18 mouse cellular contexts compared by ENCODE assay signal in genomic region chr10:45122476-45122875, GRCm38 (mm10). TPM values are rescaled to one million over a fixed set of nuclear protein-coding genes. Genes with fewer than 3 reads are reported as not detected.
DNase-seq lines count a peak whose midpoint lies in the region; ATAC-seq and TF ChIP-seq lines count a peak whose summit lies in the region.
"Had no signal": no experiment of that assay in that cellular context is flagged by ENCODE, and none has a peak within 500 bp of the region (broad histone marks: within the 10 kb centered on the region; RNA-seq: fewer than 3 reads in every experiment).

No protein-coding gene starts in this region.

- peak; percentile 66 for ATAC-seq in heart, postnatal 0 days (ENCODE audit: insufficient read depth, low read depth)
- ATAC-seq: forebrain, embryonic 13.5 days had no signal

- TF ChIP-seq EP300 in heart, postnatal 0 days (IDR thresholded peaks at IDR 0.05; ENCODE audit: low read depth): 0 out of 2 replicates have a peak, but pooled peaks have one; percentile 13

- no peak overlapping the region for H3K4me3 ChIP-seq in gastrocnemius, adult 2 months
- H3K4me3 ChIP-seq in heart, embryonic 10.5 days: no peak overlapping the region
- H3K4me3 ChIP-seq in heart, postnatal 0 days (ENCODE audit: low read depth, low read length): no peak overlapping the region
- H3K4me3 ChIP-seq: embryonic facial prominence, embryonic 10.5 days; forebrain, embryonic 13.5 days; limb, embryonic 13.5 days; liver, embryonic 15.5 days had no signal

- H3K9me3 ChIP-seq in heart, embryonic 10.5 days: no peaks in the 10 kb centered on the region
- H3K9me3 ChIP-seq in heart, postnatal 0 days (replicated peaks; ENCODE audit: control insufficient read depth, low read length): no peaks in the 10 kb centered on the region
- H3K9me3 ChIP-seq: embryonic facial prominence, embryonic 10.5 days; forebrain, embryonic 13.5 days; limb, embryonic 13.5 days; liver, embryonic 15.5 days had no signal

- no peak overlapping the region for H3K4me2 ChIP-seq in heart, postnatal 0 days (ENCODE audit: low read depth, low read length)
- H3K4me2 ChIP-seq: forebrain, embryonic 13.5 days; limb, embryonic 13.5 days; liver, embryonic 15.5 days; midbrain, embryonic 11.5 days had no signal

- peaks cover 14% of the 10 kb centered on the region; the same call in 1 of the 2 replicates for H3K4me1 ChIP-seq in heart, embryonic 10.5 days
- peaks cover 17% of the 10 kb centered on the region for H3K4me1 ChIP-seq in heart, postnatal 0 days (ENCODE audit: control insufficient read depth, insufficient read depth)
- H3K4me1 ChIP-seq: embryonic facial prominence, embryonic 10.5 days; forebrain, embryonic 13.5 days; limb, embryonic 13.5 days; liver, embryonic 15.5 days had no signal

- TF ChIP-seq CTCF in gastrocnemius, adult 2 months (IDR thresholded peaks at IDR 0.05): no peak
- TF ChIP-seq CTCF in heart, postnatal 0 days (IDR thresholded peaks at IDR 0.05; ENCODE audit: low read depth): no peak

- peaks cover 80% of the 10 kb centered on the region for H3K36me3 ChIP-seq in heart, embryonic 10.5 days
- peaks cover 46% of the 10 kb centered on the region for H3K36me3 ChIP-seq in heart, postnatal 0 days (replicated peaks; ENCODE audit: control insufficient read depth, insufficient read depth, low read length)

- no peak for DNase-seq in gastrocnemius, adult 2 months
- DNase-seq in gastrocnemius, postnatal 10 days: no peak
- peak; percentile 17 for DNase-seq in ovary, postnatal 36 days (ENCODE audit: low spot score)
- no peak for DNase-seq in ovary, postnatal 14 days (ENCODE audit: low spot score)
- DNase-seq in heart, embryonic 10.5 days (ENCODE audit: low spot score): no peak
- peak; percentile 58 for DNase-seq in heart, postnatal 0 days (ENCODE audit: low spot score)
- no peak for DNase-seq in embryo, embryonic 10 days (ENCODE audit: low spot score)
- no peak for DNase-seq in kidney, adult 11 months
- DNase-seq: cerebellum, adult 11-12 months; cerebellum, postnatal 36 days; kidney, adult 9 months; spleen, adult 18-20 months; thymus, postnatal 14 days had no signal

- peak overlapping the region; percentile 72 for H3K27ac ChIP-seq in gastrocnemius, adult 2 months
- H3K27ac ChIP-seq in heart, embryonic 10.5 days: peak overlapping the region; percentile 86
- H3K27ac ChIP-seq in heart, postnatal 0 days (ENCODE audit: low read depth): peak overlapping the region; percentile 92
- H3K27ac ChIP-seq: embryonic facial prominence, embryonic 10.5 days; forebrain, embryonic 13.5 days; limb, embryonic 13.5 days; liver, embryonic 15.5 days had no signal

- no peaks in the 10 kb centered on the region for H3K27me3 ChIP-seq in heart, embryonic 10.5 days (ENCODE audit: insufficient read depth, poor library complexity, severe bottlenecking)
- H3K27me3 ChIP-seq in heart, postnatal 0 days (ENCODE audit: control insufficient read depth, insufficient read depth, low read length): no peaks in the 10 kb centered on the region
- H3K27me3 ChIP-seq: forebrain, embryonic 13.5 days; limb, embryonic 13.5 days; liver, embryonic 15.5 days had no signal

- 0 out of 2 replicates have a peak overlapping the region, but pooled peaks have one; percentile 37 for H3K9ac ChIP-seq in heart, postnatal 0 days (replicated peaks; ENCODE audit: low read depth, low read length)
- H3K9ac ChIP-seq: forebrain, embryonic 13.5 days; limb, embryonic 13.5 days; liver, embryonic 15.5 days had no signal

- 53% methylated on average over 5 of the region's 5 CpGs for WGBS in heart, embryonic 10.5 days
- WGBS in heart, postnatal 0 days: 30% methylated on average over 5 of the region's 5 CpGs

- intact Hi-C loops in gastrocnemius, adult 2 months (cut with DNase I): no loop called here

RNA-seq across cellular contexts. Expression of gene Popdc3, which starts 55.4 kb away (rescaled TPM):
- 10 to 100 TPM; 48.9 to 54.2 TPM for total RNA-seq in gastrocnemius, adult 2 months (2021)
- total RNA-seq in gastrocnemius, postnatal 10 days (2021): 10 to 100 TPM; 41.4 to 47.4 TPM
- 11.0 and 15.9 TPM in 2 replicates for polyA plus RNA-seq in heart, embryonic 10.5 days (2016; fragmentation: Nextera tagmentation; extraction: Ambion mirVana)
- total RNA-seq in heart, postnatal 0 days (2014; rRNA removed; ENCODE audit: low replicate concordance): 69.2 and 71.9 TPM in 2 replicates
- 41.8 and 50.6 TPM in 2 replicates for polyA plus RNA-seq in heart, postnatal 0 days (2015; fragmentation: Nextera tagmentation; extraction: Ambion mirVana)

RNA-seq across cellular contexts. Expression of gene Prep, which starts 55.5 kb away (rescaled TPM):
- total RNA-seq in gastrocnemius, adult 2 months (2021): 1 to 10 TPM; 6.4 to 7.3 TPM
- total RNA-seq in gastrocnemius, postnatal 10 days (2021): 10 to 100 TPM in 1 of 2 experiments, 1 to 10 TPM in 1; 9.9 to 10.6 TPM
- 30.5 and 32.5 TPM in 2 replicates for polyA plus RNA-seq in heart, embryonic 10.5 days (2016; fragmentation: Nextera tagmentation; extraction: Ambion mirVana)
- 16.8 and 18.2 TPM in 2 replicates for total RNA-seq in heart, postnatal 0 days (2014; rRNA removed; ENCODE audit: low replicate concordance)
- 15.1 and 16.9 TPM in 2 replicates for polyA plus RNA-seq in heart, postnatal 0 days (2015; fragmentation: Nextera tagmentation; extraction: Ambion mirVana)

Comparison
In these comparisons a context has a peak if more than half of its experiments do, and no peak if none do; other contexts are left out.
1. DNase-seq: peak in ovary, postnatal 36 days (single experiment) and heart, postnatal 0 days (single experiment); none in gastrocnemius, adult 2 months (single experiment), gastrocnemius, postnatal 10 days (single experiment), ovary, postnatal 14 days (single experiment), heart, embryonic 10.5 days (single experiment), embryo, embryonic 10 days (single experiment) and kidney, adult 11 months (single experiment).
2. Peak in every context shown above with its lines, with median percentiles within 50 percentile points of each other: H3K27ac ChIP-seq.